Mouse (Mus musculus) CH12.LX (cell line): ENCODE measurements around the gene Tmem231. TPM values are rescaled to one million over a fixed set of nuclear protein-coding genes. Genes with fewer than 3 reads are reported as not detected.

ENCODE experiments used
- DNase-seq: peaks from one replicate; pipeline ENCODE4 v3.0.0-alpha.2; 2013; ENCODE audit errors: extremely low read depth
- H3K27ac ChIP-seq: 2 replicates; pipeline ENCODE4 v1.5.1; 2012; ENCODE audit warnings: low read depth, mild to moderate bottlenecking, control low read depth, moderate library complexity; ENCODE audit not compliant: insufficient read depth
- H3K27me3 ChIP-seq: replicated peaks from 2 replicates; pipeline ENCODE3; 2012; ENCODE audit warnings: inconsistent platforms
- H3K36me3 ChIP-seq, 2 experiments: replicated peaks in 1 of 2; 2 replicates each; pipeline versions ENCODE3 to v1.6.1; 2012; ENCODE audit warnings: inconsistent platforms in 1 of 2, low read length in 1 of 2, mild to moderate bottlenecking in 1 of 2, mixed read lengths in 1 of 2, moderate library complexity in 1 of 2; ENCODE audit not compliant: control insufficient read depth in 1 of 2, insufficient read depth in 1 of 2
- H3K4me1 ChIP-seq, 2 experiments: 2 replicates each; pipeline ENCODE4 v1.6.1; 2012; ENCODE audit warnings: inconsistent platforms in 1 of 2, moderate library complexity in 1 of 2; ENCODE audit not compliant: insufficient read depth in 2 of 2, control insufficient read depth in 1 of 2
- H3K4me2 ChIP-seq: 2 replicates; pipeline ENCODE4 v1.6.1; 2012; ENCODE audit warnings: low read depth, mild to moderate bottlenecking, control low read depth; ENCODE audit not compliant: poor library complexity, insufficient read depth, severe bottlenecking
- H3K4me3 ChIP-seq, 3 experiments: fragments of 150-350 bp in 1 of 3; sonication (generic) in 1 of 3; replicated peaks in 1 of 3; 2 replicates each; pipeline versions ENCODE3 to v1.5.1; 2011 to 2012; ENCODE audit warnings: low read depth in 2 of 3, low read length in 2 of 3, mild to moderate bottlenecking in 2 of 3, moderate library complexity in 2 of 3, control low read depth in 1 of 3, improper control_type of control experiment in 1 of 3, inconsistent platforms in 1 of 3, mixed read lengths in 1 of 3; ENCODE audit not compliant: poor library complexity in 1 of 3
- H3K79me2 ChIP-seq: replicated peaks from 2 replicates; pipeline ENCODE4 v1.6.1; 2012; ENCODE audit warnings: mild to moderate bottlenecking, moderate library complexity; ENCODE audit not compliant: control insufficient read depth, poor library complexity, insufficient read depth, severe bottlenecking; ENCODE audit errors: extremely low read depth
- H3K9ac ChIP-seq: 2 replicates; pipeline ENCODE4 v1.6.1; 2012; ENCODE audit warnings: low read depth, mild to moderate bottlenecking, control low read depth, moderate library complexity; ENCODE audit not compliant: insufficient read depth
- H3K9me3 ChIP-seq: replicated peaks from 2 replicates; pipeline ENCODE3; 2012; ENCODE audit warnings: low read length, inconsistent platforms, mixed read lengths
- BHLHE40 ChIP-seq: IDR thresholded peaks from 2 replicates; pipeline ENCODE4 v1.6.1; 2011; ENCODE audit warnings: mild to moderate bottlenecking, low read depth, low read length, improper control_type of control experiment
- CTCF ChIP-seq, 2 experiments: IDR thresholded peaks in 1 of 2; conservative IDR thresholded peaks in 1 of 2; 2 replicates each; pipeline ENCODE4 v1.5.1; 2011 to 2012; ENCODE audit warnings: low read depth in 2 of 2, low read length in 2 of 2, improper control_type of control experiment in 1 of 2, inconsistent platforms in 1 of 2, mild to moderate bottlenecking in 1 of 2, moderate library complexity in 1 of 2
- E2F4 ChIP-seq: IDR thresholded peaks from 2 replicates; pipeline ENCODE4 v1.6.1; 2011; ENCODE audit warnings: low read depth, low read length, improper control_type of control experiment; ENCODE audit not compliant: insufficient replicate concordance
- KAT2A ChIP-seq: IDR thresholded peaks from 2 replicates; pipeline ENCODE4 v1.6.1; 2012; ENCODE audit warnings: low read length, improper control_type of control experiment, inconsistent platforms; ENCODE audit not compliant: insufficient replicate concordance
- MAX ChIP-seq: IDR thresholded peaks from 2 replicates; pipeline ENCODE4 v1.6.1; 2011; ENCODE audit warnings: low read length, improper control_type of control experiment
- MAZ ChIP-seq: IDR thresholded peaks from 2 replicates; pipeline ENCODE4 v1.6.1; 2012; ENCODE audit warnings: low read depth, mild to moderate bottlenecking, inconsistent platforms, low read length, improper control_type of control experiment, moderate library complexity
- NRF1 ChIP-seq: IDR thresholded peaks from 2 replicates; pipeline ENCODE4 v1.6.1; 2014; ENCODE audit warnings: low read depth, mild to moderate bottlenecking, inconsistent platforms, low read length, improper control_type of control experiment, moderate library complexity
- POLR2A ChIP-seq: IDR thresholded peaks from 2 replicates; pipeline ENCODE4 v1.6.1; 2011; ENCODE audit warnings: low read depth, mild to moderate bottlenecking, improper control_type of control experiment, low read length
- POLR2AphosphoS2 ChIP-seq: IDR thresholded peaks from 2 replicates; pipeline ENCODE4 v1.6.1; 2011; ENCODE audit warnings: low read depth, low read length, improper control_type of control experiment
- RAD21 ChIP-seq: IDR thresholded peaks from 2 replicates; pipeline ENCODE4 v1.6.1; 2011; ENCODE audit warnings: low read depth, mild to moderate bottlenecking, low read length, improper control_type of control experiment, moderate library complexity
- RCOR1 ChIP-seq: conservative IDR thresholded peaks from 2 replicates; pipeline ENCODE4 v1.6.1; 2012; ENCODE audit warnings: low read depth, mild to moderate bottlenecking, inconsistent platforms, low read length, improper control_type of control experiment
- SIN3A ChIP-seq: IDR thresholded peaks from 2 replicates; pipeline ENCODE4 v1.6.1; 2012; ENCODE audit warnings: low read length, improper control_type of control experiment, inconsistent platforms
- SMC3 ChIP-seq: IDR thresholded peaks from 2 replicates; pipeline ENCODE4 v1.6.1; 2011; ENCODE audit warnings: low read depth, low read length, improper control_type of control experiment
- TBP ChIP-seq: conservative IDR thresholded peaks from 2 replicates; pipeline ENCODE4 v1.6.1; 2011; ENCODE audit warnings: low read depth, low read length, improper control_type of control experiment
- TCF12 ChIP-seq: IDR thresholded peaks from 2 replicates; pipeline ENCODE4 v1.6.1; 2014; ENCODE audit warnings: low read depth, mild to moderate bottlenecking, inconsistent platforms, low read length, improper control_type of control experiment
- UBTF ChIP-seq: IDR thresholded peaks from 2 replicates; pipeline ENCODE4 v1.6.1; 2012; ENCODE audit warnings: low read depth, mild to moderate bottlenecking, inconsistent platforms, low read length, improper control_type of control experiment, moderate library complexity
- ZKSCAN1 ChIP-seq: IDR thresholded peaks from 2 replicates; pipeline ENCODE4 v1.6.1; 2012; ENCODE audit warnings: low read depth, inconsistent platforms, low read length, improper control_type of control experiment, borderline replicate concordance
- ZMIZ1 ChIP-seq: IDR thresholded peaks from 2 replicates; pipeline ENCODE4 v1.6.1; 2012; ENCODE audit warnings: low read depth, mild to moderate bottlenecking, inconsistent platforms, low read length, improper control_type of control experiment
- ZNF384 ChIP-seq: IDR thresholded peaks from 2 replicates; pipeline ENCODE4 v1.6.1; 2012; ENCODE audit warnings: low read depth, low read length, improper control_type of control experiment, inconsistent platforms
- dilution Hi-C: fragments of 300-500 bp; cut with MboI; formaldehyde crosslinking; loops from 2 replicates; pipeline ENCODE4 v1.14.3; 2020; ENCODE audit warnings: low sequenced_read_pairs; ENCODE audit not compliant: extremely low pct_unique_long_range_greater_than_20kb, extremely low pct_ligation_motif_present
- in situ Hi-C: fragments of 300-500 bp; cut with MboI; formaldehyde crosslinking; loops from 3 replicates; pipeline ENCODE4 v1.14.3; 2019; ENCODE audit warnings: low sequenced_read_pairs, low pct_ligation_motif_present, low pct_unique_long_range_greater_than_20kb, mixed read lengths
- polyA plus RNA-seq: library from polyadenylated mRNA; unstranded; fragments of >175 nt; gene quantifications from 2 replicates; pipeline ENCODE4 v1.2.1, GENCODE M21; 2012; ENCODE audit warnings: low read depth; ENCODE audit not compliant: insufficient read length
- total RNA-seq, 2 experiments: library from RNA; depleted of rRNA; stranded (reverse); fragments of 300-350 nt in 1 of 2; fragments of >200 nt in 1 of 2; gene quantifications; 2 replicates each; pipeline ENCODE4 v1.2.3; 2012 to 2014

Gene Tmem231
- total and polyA plus RNA-seq, 3 experiments: 3.5 to 4.3 (median 3.6) TPM

DNA sequence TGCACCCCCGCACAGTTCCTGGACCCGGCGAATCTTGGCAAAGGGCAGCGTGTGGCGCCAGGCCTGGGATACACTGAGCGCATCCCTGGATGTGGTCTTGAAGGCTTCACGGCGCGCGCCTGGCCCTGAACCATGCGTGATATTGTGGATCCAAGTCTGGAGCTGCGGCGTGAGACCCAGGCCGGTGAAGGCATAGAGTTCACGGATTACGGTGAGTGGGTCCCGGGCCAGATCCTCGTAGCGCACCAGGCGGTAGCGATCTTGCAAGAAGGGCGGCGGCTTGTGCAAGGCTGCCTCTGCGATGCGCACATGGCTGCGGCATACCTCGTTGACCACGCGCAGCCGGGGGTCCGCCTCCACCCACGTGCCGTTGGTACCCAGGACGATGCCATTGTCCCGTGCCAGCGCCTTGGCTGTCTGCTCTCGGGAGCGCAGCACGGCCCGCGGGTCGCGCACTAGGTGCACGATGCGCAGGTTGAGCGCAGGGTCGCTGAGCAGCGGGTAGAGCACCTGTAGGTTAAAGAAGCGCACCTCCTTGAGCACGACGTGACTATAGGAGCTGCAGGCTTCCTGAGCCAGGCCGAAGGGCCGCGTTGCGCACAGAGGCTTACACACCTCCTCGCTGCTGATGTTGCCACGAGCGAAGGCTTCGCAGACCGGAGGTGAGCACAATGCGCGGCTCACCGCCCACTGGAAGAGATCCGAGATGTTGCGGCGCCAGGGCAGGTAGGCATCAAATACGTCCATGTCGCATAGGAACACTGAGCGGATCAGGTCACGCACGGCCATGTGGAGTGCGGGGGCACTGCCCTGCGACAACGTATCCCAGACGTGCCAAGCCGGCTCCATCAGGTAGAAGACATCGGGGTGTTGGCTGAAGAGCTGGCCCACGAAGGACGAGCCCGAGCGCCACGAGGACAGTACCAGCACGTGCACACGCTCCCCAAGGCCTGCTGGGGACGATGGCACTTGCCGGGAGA, 43.5 kb downstream of the Tmem231 start:
- dilution Hi-C loops (no loop called here), in situ Hi-C loops (no loop called here)
- H3K36me3 ChIP-seq: no peaks in the 10 kb centered on the region
- no peak overlapping the region; the same call in 1 of the 2 replicates for H3K27ac ChIP-seq
- TF ChIP-seq CTCF (conservative IDR thresholded peaks at IDR 0.05 in 1 of 2, IDR thresholded peaks at IDR 0.05 in 1 of 2; ENCODE audit: low read depth in 2 of 2, low read length in 2 of 2) (no peak), POLR2AphosphoS2 (no peak), SMC3 (no peak), E2F4 (no peak), ZNF384 (no peak), SIN3A (no peak), RCOR1 (no peak)
- TF ChIP-seq, all 38 proteins: peak for 0
- no peak overlapping the region for H3K4me3 ChIP-seq
- no peaks in the 10 kb centered on the region for H3K79me2 ChIP-seq
- no peak for DNase-seq
- no peak overlapping the region for H3K9ac ChIP-seq
- peaks cover 4 to 5% of the 10 kb centered on the region in 2 experiments for H3K4me1 ChIP-seq
- H3K9me3 ChIP-seq: no peaks in the 10 kb centered on the region
- H3K27me3 ChIP-seq: peaks cover 2% of the 10 kb centered on the region
- no peak overlapping the region for H3K4me2 ChIP-seq

GRCm38 (mm10) chr8:111888091-111888650, 45.5 kb downstream of the Tmem231 start:
- H3K9me3 ChIP-seq: no peaks in the 10 kb centered on the region
- TF ChIP-seq MAZ (no peak), TBP (no peak), ZKSCAN1 (no peak)
- H3K79me2 ChIP-seq: no peaks in the 10 kb centered on the region
- in situ Hi-C loops: no loop called here
- dilution Hi-C loops: no loop called here
- H3K9ac ChIP-seq: no peak overlapping the region
- H3K4me3 ChIP-seq: no peak overlapping the region
- no peak overlapping the region for H3K27ac ChIP-seq
- H3K4me2 ChIP-seq: no peak overlapping the region
- H3K36me3 ChIP-seq: no peaks in the 10 kb centered on the region
- H3K27me3 ChIP-seq: peaks cover 2% of the 10 kb centered on the region
- H3K4me1 ChIP-seq: peaks cover 4 to 5% of the 10 kb centered on the region in 2 experiments
- no peak for DNase-seq

DNA sequence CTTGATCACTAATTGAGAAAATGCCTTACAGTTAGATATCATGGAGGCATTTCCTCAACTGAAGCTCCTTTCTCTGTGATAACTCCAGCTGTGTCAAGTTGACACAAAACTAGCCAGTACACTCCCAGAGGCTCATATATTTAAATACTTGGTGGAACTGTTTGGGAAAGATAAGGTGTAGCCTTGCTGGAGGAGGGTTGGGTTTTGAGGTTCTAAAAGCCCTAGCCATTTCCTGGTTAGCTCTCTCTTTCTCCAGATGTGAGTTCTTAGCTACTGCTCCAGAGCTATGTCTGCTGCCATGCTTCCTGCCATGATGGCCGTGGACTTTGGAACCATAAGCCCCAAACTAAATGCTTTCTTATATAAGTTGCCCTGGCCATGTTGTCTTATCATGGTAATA, 46.2 kb downstream of the Tmem231 start:
- in situ Hi-C loops: no loop called here
- no peak overlapping the region for H3K27ac ChIP-seq

More for the DNA sequence above, 46.2 kb downstream of the Tmem231 start:
- H3K4me3 ChIP-seq: no peak overlapping the region
- no peaks in the 10 kb centered on the region for H3K36me3 ChIP-seq
- no peak for DNase-seq
- H3K9me3 ChIP-seq: no peaks in the 10 kb centered on the region
- H3K9ac ChIP-seq: no peak overlapping the region
- no peak overlapping the region for H3K4me2 ChIP-seq
- dilution Hi-C loops: no loop called here
- H3K4me1 ChIP-seq: peaks cover 4 to 5% of the 10 kb centered on the region in 2 experiments
- H3K79me2 ChIP-seq: no peaks in the 10 kb centered on the region
- H3K27me3 ChIP-seq: peaks cover 2% of the 10 kb centered on the region
- TF ChIP-seq TBP (no peak), KAT2A (no peak), NRF1 (no peak), POLR2AphosphoS2 (no peak), RAD21 (no peak), ZNF384 (no peak), SIN3A (no peak), POLR2A (no peak), UBTF (no peak), TCF12 (no peak), ZMIZ1 (no peak), BHLHE40 (no peak), MAX (no peak)
